Mouse (Mus musculus): ENCODE results near the gene Hnrnpdl.

The Hnrnpdl gene

GRCm38 (mm10) chr5:100039602-100040142 is at the start of gene Hnrnpdl, which contains the start of gene Enoph1:
TSS of gene Hnrnpdl (minus strand) at chr5:100039664.
TSS of gene Enoph1 (plus strand) at chr5:100039985.
- DNase-seq (ENCODE audit: low spot score), result peak; percentile 95

DNA sequence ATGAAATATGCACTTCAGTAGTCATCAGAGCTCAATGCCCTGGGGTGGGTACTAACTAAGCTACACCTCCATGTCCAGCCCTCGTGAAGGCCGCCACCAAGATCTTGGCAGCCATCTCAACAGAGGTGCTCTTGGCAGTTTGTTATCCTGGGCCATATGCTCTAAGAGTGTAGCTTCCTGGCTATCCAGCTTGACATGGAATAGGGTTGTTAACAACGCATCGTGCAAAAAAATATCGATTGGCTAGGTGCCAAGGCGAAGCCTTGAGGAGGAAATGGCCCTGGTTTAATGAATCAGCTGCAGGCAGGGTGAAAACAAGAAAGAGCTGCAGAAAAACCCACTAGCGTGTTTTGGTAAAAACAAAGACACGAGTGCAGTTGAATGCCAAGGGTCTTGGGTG is 45.6 kb upstream of the Hnrnpdl start:
- DNase-seq (ENCODE audit: low spot score), result no peak

- no peak for DNase-seq (ENCODE audit: low spot score)
These were observed 44.6 kb upstream of the Hnrnpdl start for GRCm38 (mm10) chr5:100083953-100084562.

- DNase-seq (ENCODE audit: low spot score), result no peak
These were observed 42.5 kb upstream of the Hnrnpdl start for GRCm38 (mm10) chr5:100082006-100082405.

DNA sequence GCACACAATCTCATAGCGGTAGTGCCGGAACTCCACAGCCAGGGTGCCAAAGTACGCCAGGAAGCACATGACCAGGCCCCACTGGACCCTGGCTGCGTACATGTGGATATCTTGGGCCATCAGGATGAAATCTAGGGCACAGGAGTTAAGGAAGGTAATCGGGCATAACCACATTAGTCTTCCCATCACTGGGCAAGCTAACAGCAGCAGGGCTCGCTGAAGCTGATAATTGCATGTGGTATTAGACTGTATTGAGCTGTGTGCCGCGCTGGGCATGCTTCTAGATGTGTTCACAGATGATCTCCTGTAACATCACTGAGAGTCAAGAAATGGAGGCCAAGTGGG is 40.4 kb upstream of the Hnrnpdl start:
- DNase-seq (ENCODE audit: low spot score), result no peak

GRCm38 (mm10) chr5:100079040-100079930 is 39.8 kb upstream of the Hnrnpdl start:
- DNase-seq (ENCODE audit: low spot score), result no peak

- DNase-seq (ENCODE audit: low spot score), result no peak
These were observed 35.1 kb upstream of the Hnrnpdl start for GRCm38 (mm10) chr5:100074571-100074970.

- no peak for DNase-seq (ENCODE audit: low spot score)
These were observed 33.1 kb upstream of the Hnrnpdl start for GRCm38 (mm10) chr5:100072557-100072956.

- no peak for DNase-seq (ENCODE audit: low spot score)
These were observed 32.1 kb upstream of the Hnrnpdl start for GRCm38 (mm10) chr5:100071541-100071940.

- peak; percentile 73 for DNase-seq (ENCODE audit: low spot score)
These were observed 30.8 kb upstream of the Hnrnpdl start for GRCm38 (mm10) chr5:100070255-100070654.

DNA sequence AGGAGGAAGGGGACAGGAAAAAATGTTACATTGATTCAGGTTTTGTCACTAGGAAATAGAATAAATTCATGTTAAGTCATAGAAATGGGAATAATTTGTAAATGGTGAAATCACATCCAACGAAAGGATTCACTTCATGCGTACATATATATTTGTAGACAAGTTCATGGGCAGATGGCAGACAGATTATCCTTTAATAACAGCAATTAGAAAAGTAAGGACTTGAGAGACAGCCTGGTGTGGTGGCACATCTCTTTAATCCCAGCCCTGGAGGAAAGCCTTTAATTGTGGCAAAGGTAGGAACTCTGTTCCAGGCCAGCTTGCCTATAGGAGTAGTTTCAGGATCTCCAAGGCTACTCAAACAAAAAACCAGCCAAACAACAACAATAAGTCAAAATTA is 30.1 kb upstream of the Hnrnpdl start:
- no peak for DNase-seq (ENCODE audit: low spot score)

- no peak for DNase-seq (ENCODE audit: low spot score)
These were observed 28.1 kb upstream of the Hnrnpdl start for GRCm38 (mm10) chr5:100067579-100067978.

GRCm38 (mm10) chr5:100060876-100061275 is 21.4 kb upstream of the Hnrnpdl start:
- DNase-seq (ENCODE audit: low spot score), result no peak

DNA sequence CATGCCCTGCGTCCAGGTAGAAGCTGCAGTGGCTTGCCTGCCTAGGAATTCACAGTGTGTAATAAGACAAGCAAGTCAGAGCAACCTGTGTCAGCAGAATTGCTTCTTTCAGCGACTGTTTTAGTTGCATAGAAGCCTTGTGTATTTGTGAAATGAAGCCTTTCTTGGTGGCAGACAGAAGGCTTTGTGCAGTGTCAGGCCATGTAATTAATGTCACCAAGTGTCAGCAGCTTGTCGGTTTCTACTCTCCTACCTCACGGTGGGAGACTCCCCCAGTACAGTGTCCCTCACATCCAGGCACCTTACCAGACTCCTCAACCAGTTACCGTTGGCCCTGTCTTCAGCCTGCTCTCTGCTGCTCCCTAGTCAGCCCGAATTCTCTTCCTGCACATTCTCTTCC is 19.9 kb upstream of the Hnrnpdl start:
- DNase-seq (ENCODE audit: low spot score), result no peak

DNA sequence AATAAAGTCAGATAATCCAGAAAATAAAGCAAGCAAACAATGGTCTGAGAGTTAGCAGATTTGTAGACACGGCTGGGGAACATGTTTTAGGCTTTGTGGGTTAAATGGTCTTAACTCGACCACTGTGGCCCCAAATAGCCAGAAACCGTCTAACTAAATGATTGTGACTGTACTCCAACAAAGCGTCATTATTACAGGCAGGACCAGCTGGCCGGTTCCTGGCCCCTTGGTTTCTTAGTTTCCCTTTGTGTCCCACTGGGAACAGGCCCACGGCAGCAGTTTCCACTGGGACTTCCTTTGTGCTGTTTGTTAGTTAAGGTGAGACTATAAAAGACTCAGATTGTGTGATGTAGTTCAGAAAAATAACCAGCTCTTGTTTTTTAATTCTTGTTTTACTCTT is 19.3 kb upstream of the Hnrnpdl start:
- DNase-seq (ENCODE audit: low spot score), result no peak

DNA sequence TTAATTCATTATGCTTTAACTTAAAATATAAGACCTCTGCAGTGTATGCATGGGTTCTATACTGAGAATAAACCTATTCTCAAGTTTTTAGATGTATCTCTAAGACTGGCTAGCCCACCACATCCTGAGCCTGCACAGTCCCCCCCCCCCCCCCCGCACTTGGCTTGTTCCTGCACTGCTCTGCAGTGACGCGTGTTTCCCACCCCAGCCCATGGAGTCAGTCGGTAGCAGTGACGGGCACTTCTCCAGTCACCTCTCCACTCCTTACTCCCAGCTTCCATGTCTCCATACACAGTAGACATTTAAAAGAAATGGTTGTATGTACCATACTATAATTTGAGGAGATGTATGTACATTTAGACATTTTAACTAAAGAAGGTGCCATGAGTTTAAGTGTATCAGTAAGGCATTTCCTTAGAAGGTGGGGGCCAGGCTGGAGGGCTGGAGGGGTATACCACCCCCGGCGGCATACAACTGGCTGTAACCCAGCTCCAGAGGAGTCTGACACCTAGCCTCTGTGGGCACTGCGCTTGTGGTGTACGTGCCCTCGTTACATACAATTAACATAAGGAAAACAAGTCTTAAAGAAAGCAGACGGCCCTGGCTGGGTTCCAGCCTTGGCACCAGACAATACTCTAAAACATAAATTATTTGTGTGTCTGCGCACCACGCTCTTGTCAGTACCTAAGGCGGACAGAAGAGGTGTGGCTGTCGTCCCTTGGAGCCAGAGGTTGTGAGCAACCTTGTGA is 18.2 kb upstream of the Hnrnpdl start:
- no peak for DNase-seq (ENCODE audit: low spot score)

DNA sequence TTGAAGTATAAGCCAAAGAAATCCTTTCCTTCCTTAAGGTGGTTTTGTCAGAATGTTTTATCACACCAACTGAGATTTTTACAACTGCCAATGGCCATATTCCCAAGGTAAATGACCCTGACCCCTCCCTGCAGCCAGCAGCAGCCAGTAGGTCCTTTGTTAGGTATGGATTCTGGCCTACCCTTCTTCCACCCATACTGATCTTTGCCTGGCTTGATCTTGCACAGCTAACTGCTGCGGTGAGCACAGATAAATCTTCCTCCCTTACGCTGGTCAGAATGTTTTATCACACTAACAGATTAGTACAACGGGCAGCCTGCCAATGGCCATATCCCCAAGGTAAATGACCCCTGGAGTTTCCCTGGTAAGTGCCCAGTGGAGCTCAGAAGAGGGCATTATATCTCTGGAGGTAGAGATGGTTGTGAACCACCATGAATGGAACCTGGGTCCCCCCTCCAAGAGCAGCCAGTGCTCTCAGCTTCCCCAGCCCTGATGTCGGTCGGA is 16.5 kb upstream of the Hnrnpdl start:
- no peak for DNase-seq (ENCODE audit: low spot score)

DNA sequence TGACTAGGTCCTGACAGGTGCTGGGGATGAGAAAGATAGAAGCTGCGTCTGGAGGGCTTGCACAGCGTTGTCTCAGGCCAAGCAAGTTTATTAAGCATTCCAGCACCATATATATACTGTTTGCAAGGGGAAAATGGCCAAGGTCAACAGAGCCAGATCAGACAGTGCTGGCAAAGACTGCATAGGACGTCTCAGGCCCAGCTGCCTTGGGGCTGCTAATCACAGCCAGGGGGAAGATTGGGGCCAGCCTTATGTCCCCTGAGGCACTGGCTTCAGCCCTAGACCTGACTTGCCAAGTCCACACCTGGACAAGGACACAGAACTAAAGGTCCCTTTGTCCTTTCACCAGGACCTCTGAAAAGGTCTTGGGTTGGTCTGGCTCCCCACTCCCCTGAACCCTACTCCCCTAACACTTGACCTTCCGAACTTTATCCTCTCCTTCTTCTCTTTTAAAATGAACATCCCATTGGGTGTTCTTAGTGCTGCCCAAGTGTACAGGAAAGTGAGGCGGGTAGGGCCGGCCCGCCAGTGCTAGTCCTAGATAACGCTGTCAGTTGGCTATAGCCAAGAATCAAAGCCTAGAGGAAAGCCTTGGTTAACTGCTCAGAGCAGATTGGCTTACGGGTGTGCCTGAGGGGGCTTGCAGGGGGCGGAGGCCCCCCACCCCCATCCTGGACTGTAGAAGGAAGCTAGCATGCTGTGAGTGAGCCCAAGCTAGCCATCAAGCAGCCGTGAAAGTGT is 15.5 kb upstream of the Hnrnpdl start:
- DNase-seq (ENCODE audit: low spot score), result no peak

DNA sequence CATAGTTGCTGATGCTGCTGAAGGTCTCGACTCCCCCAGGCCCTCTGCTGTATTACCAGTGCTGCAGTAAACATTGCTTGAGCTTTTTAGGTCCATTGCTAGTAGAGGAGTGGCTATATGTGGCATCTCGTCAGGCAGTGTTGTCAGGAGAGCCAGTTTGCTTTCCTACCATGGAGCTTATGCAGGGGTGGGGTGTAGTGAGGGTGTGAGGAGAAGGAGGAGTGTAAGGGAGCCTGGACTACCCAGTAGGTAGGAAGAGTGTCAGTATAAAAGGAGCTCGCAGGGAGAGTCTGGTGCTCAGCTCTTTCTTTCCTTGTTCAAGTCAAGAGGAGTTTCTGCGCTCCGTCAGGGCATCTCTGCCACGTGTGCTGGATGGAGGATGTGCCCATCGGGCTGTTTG is 13.3 kb upstream of the Hnrnpdl start:
- DNase-seq (ENCODE audit: low spot score), result no peak

DNA sequence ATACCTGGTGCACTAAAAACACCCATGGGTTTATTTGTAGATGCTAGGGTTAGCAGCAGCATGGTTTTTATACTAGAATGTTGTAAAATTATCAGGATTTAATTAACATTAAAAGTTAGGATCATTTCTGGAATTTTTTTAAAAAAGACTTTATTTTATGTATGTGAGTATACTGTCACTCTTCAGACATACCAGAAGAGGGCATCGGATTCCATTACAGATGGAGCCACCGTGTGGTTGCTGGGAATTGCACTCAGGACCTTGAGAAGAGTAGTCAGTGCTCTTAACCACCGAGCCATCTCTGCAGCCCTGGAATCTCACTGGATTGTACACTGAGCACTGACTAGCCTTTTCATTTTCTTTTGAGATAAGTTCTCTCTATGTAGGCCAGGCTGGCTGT is 10.4 kb upstream of the Hnrnpdl start:
- DNase-seq (ENCODE audit: low spot score), result no peak

GRCm38 (mm10) chr5:100047871-100048270 is 8.4 kb upstream of the Hnrnpdl start:
- DNase-seq (ENCODE audit: low spot score), result no peak

Measured in left cerebral cortex, adult 11 months (tissue).